Mouse (Mus musculus): ENCODE results near the gene Unk. TPM values are rescaled to one million over a fixed set of nuclear protein-coding genes. Genes with fewer than 3 reads are reported as not detected.

Gene Unk
- polyA plus RNA-seq, 1 experiment from 2014 or later = 19.3 TPM

DNA sequence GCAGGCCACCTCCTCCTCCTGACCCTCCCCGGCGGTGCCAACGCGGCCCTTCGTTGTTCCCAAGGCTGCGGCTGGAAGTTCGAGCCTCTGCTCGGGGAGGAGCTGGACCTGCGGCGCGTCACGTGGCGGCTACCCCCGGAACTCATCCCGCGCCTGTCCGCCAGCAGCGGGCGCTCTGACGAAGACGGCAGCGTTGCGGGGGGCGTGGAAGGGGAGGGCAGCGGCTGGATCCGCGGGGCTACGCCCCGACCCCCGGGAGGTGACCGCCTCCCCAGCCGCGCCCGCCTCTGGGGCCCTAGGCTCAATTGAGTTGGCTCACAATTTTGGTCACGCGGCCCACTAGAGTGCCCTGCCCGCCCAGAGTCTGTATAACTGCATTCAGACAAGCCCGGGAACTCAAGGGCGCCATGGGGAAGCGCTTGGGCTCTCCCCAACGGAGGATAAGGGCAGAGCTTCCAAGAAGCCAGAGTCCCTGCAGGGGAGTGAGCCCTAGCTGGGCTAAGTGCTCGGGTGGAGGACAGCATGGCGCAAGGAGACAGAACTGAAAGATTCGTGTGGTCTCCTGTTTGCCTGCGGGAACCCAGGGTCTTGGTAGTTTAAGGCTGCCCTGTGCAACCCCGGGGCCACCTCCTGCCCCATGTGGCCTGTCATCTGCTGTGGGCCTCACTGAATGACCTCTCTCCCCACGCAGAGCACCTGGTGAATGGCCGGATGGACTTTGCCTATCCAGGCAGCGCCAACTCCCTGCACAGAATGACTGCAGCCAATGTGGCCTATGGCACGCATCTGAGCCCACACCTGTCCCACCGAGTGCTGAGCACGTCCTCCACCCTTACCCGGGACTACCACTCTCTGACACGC, 25.1 kb upstream of the Unk start:
- H3K27me3 ChIP-seq (ENCODE audit: control insufficient read depth, insufficient read depth, low read length) = peaks cover 3% of the 10 kb centered on the region; the same call in 1 of the 2 replicates
- 5% methylated on average over 51 of the region's 54 CpGs for WGBS
- H3K9me3 ChIP-seq (ENCODE audit: control insufficient read depth, low read length) = no peaks in the 10 kb centered on the region
- peaks cover 10 to 17% of the 10 kb centered on the region in 2 experiments for H3K4me1 ChIP-seq (ENCODE audit: control insufficient read depth in 2 of 2, insufficient read depth in 2 of 2, low read length in 2 of 2)
- peak overlapping the region; percentile 81 to 85 for H3K27ac ChIP-seq (replicated peaks in 1 of 2; ENCODE audit: control insufficient read depth in 1 of 2, insufficient read depth in 1 of 2, low read depth in 2 of 2, low read length in 2 of 2)
- H3K9ac ChIP-seq (ENCODE audit: low read length) = peak overlapping the region; percentile 78
- peaks cover 34% of the 10 kb centered on the region for H3K36me3 ChIP-seq (ENCODE audit: control insufficient read depth, insufficient read depth, low read length)
- peak; percentile 52 for ATAC-seq (ENCODE audit: insufficient number of reproducible peaks, insufficient read depth, low FRiP score, low read depth)
- peak overlapping the region; percentile 82 for H3K4me2 ChIP-seq (ENCODE audit: low read length)
- H3K4me3 ChIP-seq (ENCODE audit: control insufficient read depth in 1 of 2, insufficient read depth in 1 of 2, low read depth in 1 of 2, low read length in 2 of 2) = peak overlapping the region; percentile 39 to 42

DNA sequence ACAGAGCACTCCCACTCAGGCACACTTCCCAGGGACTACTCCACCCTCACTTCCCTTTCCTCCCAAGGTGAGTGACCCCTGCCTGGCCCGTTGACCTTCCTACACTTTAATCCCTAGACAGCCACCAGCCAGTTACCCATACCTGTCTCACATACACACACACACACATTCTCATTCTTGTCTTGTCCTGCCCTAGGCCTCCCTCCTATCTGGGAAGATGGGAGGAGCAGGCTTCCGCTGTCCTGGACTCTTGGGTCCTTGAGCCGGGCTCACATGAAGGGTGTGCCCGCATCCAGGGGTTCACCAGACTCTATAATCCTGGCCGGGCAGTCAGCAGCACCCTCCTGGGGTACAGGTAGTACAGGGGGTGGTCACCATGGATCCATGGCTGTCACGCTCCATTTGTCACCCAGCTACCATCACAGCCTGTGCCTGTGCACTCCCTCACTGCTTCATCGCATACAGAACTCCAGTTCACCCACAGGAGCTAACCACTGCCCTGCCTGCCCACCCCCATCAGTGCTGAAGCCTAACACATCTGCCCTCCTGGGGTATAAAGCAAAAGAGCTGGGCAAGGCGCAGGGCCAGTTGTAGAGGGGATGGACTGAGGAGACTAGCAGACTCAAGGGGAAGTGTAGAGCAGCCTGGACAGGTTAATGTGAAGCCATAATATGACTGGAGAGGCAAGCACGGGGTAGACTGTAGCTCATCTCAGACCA, 24.3 kb upstream of the Unk start:
- peak overlapping the region in 1 of 2 experiments; percentile 42; a peak in 3 of 4 replicates for H3K4me3 ChIP-seq (ENCODE audit: control insufficient read depth in 1 of 2, insufficient read depth in 1 of 2, low read depth in 1 of 2, low read length in 2 of 2)

DNA sequence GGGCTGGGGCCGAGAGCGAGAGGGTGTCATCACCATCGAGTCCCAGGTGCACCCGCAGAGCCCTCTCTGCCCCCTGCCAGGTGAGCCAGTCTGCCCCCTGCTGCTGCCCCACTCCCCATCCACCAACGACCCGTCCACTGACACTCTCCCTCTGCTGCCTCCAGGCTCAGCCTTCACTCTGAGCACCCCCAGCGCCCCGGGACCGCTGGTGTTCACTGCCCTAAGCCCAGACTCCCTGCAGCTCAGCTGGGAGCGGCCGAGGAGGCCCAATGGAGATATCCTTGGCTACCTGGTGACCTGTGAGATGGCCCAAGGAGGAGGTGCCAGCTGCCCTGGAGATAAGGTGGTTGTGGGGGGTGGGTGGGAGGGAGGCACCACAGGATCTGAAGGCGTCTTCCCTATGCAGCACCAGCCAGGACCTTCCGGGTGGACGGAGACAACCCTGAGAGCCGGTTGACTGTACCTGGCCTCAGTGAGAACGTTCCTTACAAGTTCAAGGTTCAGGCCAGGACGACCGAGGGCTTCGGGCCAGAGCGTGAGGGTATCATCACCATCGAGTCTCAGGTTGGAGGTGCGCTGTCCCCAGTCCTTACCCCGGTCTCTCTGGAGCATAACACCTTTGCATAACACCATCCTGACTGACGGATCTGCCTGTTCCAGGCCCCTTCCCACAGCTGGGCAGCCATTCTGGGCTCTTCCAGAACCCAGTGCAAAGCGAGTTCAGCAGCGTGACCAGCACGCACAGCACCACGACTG, 22.8 kb upstream of the Unk start:
- Histone ChIP-seq H3K9ac (ENCODE audit: low read length) (no peak overlapping the region), H3K36me3 (ENCODE audit: control insufficient read depth, insufficient read depth, low read length) (peaks cover 42% of the 10 kb centered on the region), H3K27ac (replicated peaks in 1 of 2; ENCODE audit: control insufficient read depth in 1 of 2, insufficient read depth in 1 of 2, low read depth in 2 of 2, low read length in 2 of 2) (no peak overlapping the region), H3K9me3 (ENCODE audit: control insufficient read depth, low read length) (no peaks in the 10 kb centered on the region), H3K4me2 (ENCODE audit: low read length) (no peak overlapping the region), H3K27me3 (ENCODE audit: control insufficient read depth, insufficient read depth, low read length) (no peaks in the 10 kb centered on the region), H3K4me3 (ENCODE audit: control insufficient read depth in 1 of 2, insufficient read depth in 1 of 2, low read depth in 1 of 2, low read length in 2 of 2) (no peak overlapping the region), H3K4me1 (ENCODE audit: control insufficient read depth in 2 of 2, insufficient read depth in 2 of 2, low read length in 2 of 2) (peaks cover 15 to 24% of the 10 kb centered on the region in 2 experiments)
- no peak for ATAC-seq (ENCODE audit: insufficient number of reproducible peaks, insufficient read depth, low FRiP score, low read depth)
- WGBS = 87% methylated on average over 28 of the region's 28 CpGs

More for the DNA sequence above, 24.3 kb upstream of the Unk start:
- Histone ChIP-seq H3K9me3 (ENCODE audit: control insufficient read depth, low read length) (no peaks in the 10 kb centered on the region), H3K4me2 (ENCODE audit: low read length) (peak overlapping the region; percentile 82), H3K27ac (replicated peaks in 1 of 2; ENCODE audit: control insufficient read depth in 1 of 2, insufficient read depth in 1 of 2, low read depth in 2 of 2, low read length in 2 of 2) (peak overlapping the region; percentile 81 to 85; a peak in 3 of 4 replicates), H3K27me3 (ENCODE audit: control insufficient read depth, insufficient read depth, low read length) (no peaks in the 10 kb centered on the region), H3K4me1 (ENCODE audit: control insufficient read depth in 2 of 2, insufficient read depth in 2 of 2, low read length in 2 of 2) (peaks cover 10 to 17% of the 10 kb centered on the region in 2 experiments), H3K36me3 (ENCODE audit: control insufficient read depth, insufficient read depth, low read length) (peaks cover 42% of the 10 kb centered on the region), H3K9ac (ENCODE audit: low read length) (peak overlapping the region; percentile 78)
- ATAC-seq (ENCODE audit: insufficient number of reproducible peaks, insufficient read depth, low FRiP score, low read depth) = no peak
- 60% methylated on average over 9 of the region's 9 CpGs for WGBS

DNA sequence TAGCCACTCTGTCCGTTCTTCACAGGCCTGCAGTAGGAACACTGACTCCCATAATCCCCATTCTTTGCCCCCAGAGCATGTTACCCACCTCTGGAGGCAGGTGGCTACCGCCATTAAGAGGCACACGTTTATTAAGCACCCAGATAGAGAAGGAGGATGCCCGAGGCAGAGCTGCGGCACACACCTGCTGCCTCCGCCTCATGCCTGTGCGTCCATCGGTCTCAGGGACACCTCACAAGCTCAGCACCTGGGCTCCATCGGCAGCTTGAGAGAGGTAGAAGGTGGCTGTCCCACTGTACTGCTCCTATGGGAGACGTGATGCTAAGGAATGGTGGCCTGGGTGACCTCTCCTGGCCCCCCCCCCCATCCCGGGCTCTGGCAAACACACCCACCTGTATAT, 21.7 kb upstream of the Unk start:
- Histone ChIP-seq H3K27ac (replicated peaks in 1 of 2; ENCODE audit: control insufficient read depth in 1 of 2, insufficient read depth in 1 of 2, low read depth in 2 of 2, low read length in 2 of 2) (no peak overlapping the region), H3K9ac (ENCODE audit: low read length) (no peak overlapping the region), H3K9me3 (ENCODE audit: control insufficient read depth, low read length) (no peaks in the 10 kb centered on the region), H3K4me1 (ENCODE audit: control insufficient read depth in 2 of 2, insufficient read depth in 2 of 2, low read length in 2 of 2) (peaks cover 19 to 24% of the 10 kb centered on the region in 2 experiments), H3K36me3 (ENCODE audit: control insufficient read depth, insufficient read depth, low read length) (peaks cover 42% of the 10 kb centered on the region), H3K4me2 (ENCODE audit: low read length) (no peak overlapping the region), H3K4me3 (ENCODE audit: control insufficient read depth in 1 of 2, insufficient read depth in 1 of 2, low read depth in 1 of 2, low read length in 2 of 2) (no peak overlapping the region), H3K27me3 (ENCODE audit: control insufficient read depth, insufficient read depth, low read length) (no peaks in the 10 kb centered on the region)
- no peak for ATAC-seq (ENCODE audit: insufficient number of reproducible peaks, insufficient read depth, low FRiP score, low read depth)
- whole genome bisulfite sequencing = 90% methylated on average over 11 of the region's 11 CpGs

DNA sequence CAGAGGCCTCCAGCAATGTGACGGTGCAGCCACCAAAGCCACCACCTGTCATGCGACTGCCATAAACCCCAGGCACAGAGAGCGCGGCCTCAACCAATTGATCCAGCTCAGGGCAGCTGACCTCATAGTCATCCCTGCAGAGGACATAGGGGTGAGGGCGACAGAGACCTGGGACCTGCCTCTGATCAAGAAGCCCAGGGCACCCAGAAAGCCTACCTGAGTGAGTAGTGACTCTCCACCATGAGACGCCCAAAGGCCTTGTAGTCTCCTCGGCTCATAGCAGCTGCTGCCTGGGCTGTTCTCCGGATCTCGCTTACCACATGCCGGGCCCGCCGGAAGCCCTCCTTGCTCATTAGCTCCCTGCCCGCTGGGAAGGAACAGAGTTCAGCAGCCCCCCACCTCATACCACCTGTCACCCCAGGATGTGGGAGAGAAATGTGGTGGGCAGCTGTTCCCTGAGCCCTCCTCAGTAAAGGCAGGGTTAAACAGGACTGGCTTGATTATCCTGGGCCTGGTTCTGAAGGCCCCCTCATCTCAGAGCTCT, 21.2 kb upstream of the Unk start:
- no peaks in the 10 kb centered on the region for H3K9me3 ChIP-seq (ENCODE audit: control insufficient read depth, low read length)
- 95% methylated on average over 13 of the region's 13 CpGs for WGBS
- H3K4me3 ChIP-seq (ENCODE audit: control insufficient read depth in 1 of 2, insufficient read depth in 1 of 2, low read depth in 1 of 2, low read length in 2 of 2) = no peak overlapping the region
- H3K36me3 ChIP-seq (ENCODE audit: control insufficient read depth, insufficient read depth, low read length) = peaks cover 42% of the 10 kb centered on the region
- H3K4me2 ChIP-seq (ENCODE audit: low read length) = no peak overlapping the region
- H3K27ac ChIP-seq (replicated peaks in 1 of 2; ENCODE audit: control insufficient read depth in 1 of 2, insufficient read depth in 1 of 2, low read depth in 2 of 2, low read length in 2 of 2) = no peak overlapping the region
- no peaks in the 10 kb centered on the region for H3K27me3 ChIP-seq (ENCODE audit: control insufficient read depth, insufficient read depth, low read length)
- peaks cover 19 to 24% of the 10 kb centered on the region in 2 experiments for H3K4me1 ChIP-seq (ENCODE audit: control insufficient read depth in 2 of 2, insufficient read depth in 2 of 2, low read length in 2 of 2)
- no peak overlapping the region for H3K9ac ChIP-seq (ENCODE audit: low read length)
- ATAC-seq (ENCODE audit: insufficient number of reproducible peaks, insufficient read depth, low FRiP score, low read depth) = no peak

DNA sequence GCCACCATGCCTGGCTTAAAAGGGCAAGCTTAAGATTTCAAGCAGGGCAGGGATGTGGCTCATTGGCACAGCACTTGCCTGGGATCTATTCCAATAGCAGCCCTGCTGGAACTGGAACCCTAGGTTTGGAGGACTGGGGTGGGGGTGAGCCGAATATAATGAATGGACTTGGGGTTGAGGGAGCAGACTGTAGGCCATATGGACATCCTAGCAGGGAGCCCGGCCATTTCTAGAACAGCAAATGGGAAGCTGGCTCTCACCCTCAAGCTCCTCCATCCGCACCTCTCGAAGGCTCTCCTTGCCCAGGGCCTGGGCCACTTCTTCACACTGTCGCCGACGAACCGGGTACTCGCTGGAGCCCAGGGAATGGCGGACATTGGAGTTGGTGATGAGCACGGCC, 20.5 kb upstream of the Unk start:
- Histone ChIP-seq H3K4me1 (ENCODE audit: control insufficient read depth in 2 of 2, insufficient read depth in 2 of 2, low read length in 2 of 2) (peaks cover 17 to 20% of the 10 kb centered on the region in 2 experiments), H3K9ac (ENCODE audit: low read length) (no peak overlapping the region), H3K27ac (replicated peaks in 1 of 2; ENCODE audit: control insufficient read depth in 1 of 2, insufficient read depth in 1 of 2, low read depth in 2 of 2, low read length in 2 of 2) (no peak overlapping the region), H3K4me2 (ENCODE audit: low read length) (no peak overlapping the region), H3K4me3 (ENCODE audit: control insufficient read depth in 1 of 2, insufficient read depth in 1 of 2, low read depth in 1 of 2, low read length in 2 of 2) (no peak overlapping the region), H3K27me3 (ENCODE audit: control insufficient read depth, insufficient read depth, low read length) (no peaks in the 10 kb centered on the region), H3K36me3 (ENCODE audit: control insufficient read depth, insufficient read depth, low read length) (peaks cover 42% of the 10 kb centered on the region), H3K9me3 (ENCODE audit: control insufficient read depth, low read length) (no peaks in the 10 kb centered on the region)
- ATAC-seq (ENCODE audit: insufficient number of reproducible peaks, insufficient read depth, low FRiP score, low read depth) = no peak
- 93% methylated on average over 11 of the region's 11 CpGs for WGBS

DNA sequence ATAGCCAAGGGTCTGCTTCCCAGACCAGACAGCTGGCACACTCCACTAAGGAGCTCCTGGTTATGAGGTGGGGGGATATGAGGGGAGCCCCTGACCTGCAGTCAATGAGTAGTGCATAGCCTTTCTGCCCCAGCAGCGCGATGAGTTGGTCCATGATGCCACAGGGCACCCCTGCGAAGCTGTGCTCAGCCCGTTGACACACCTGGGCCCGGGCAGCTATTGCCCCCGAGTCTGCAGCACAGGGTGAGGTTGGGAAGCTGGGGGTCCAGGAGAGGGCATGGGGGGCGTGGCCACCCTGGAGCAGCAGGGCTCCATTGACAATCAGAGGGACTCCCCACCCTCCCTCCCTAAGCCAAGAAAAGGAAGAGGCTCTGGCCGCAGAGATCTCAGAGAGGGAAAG, 20.0 kb upstream of the Unk start:
- Histone ChIP-seq H3K27ac (replicated peaks in 1 of 2; ENCODE audit: control insufficient read depth in 1 of 2, insufficient read depth in 1 of 2, low read depth in 2 of 2, low read length in 2 of 2) (no peak overlapping the region), H3K9ac (ENCODE audit: low read length) (no peak overlapping the region), H3K27me3 (ENCODE audit: control insufficient read depth, insufficient read depth, low read length) (no peaks in the 10 kb centered on the region), H3K4me1 (ENCODE audit: control insufficient read depth in 2 of 2, insufficient read depth in 2 of 2, low read length in 2 of 2) (peaks cover 15 to 16% of the 10 kb centered on the region in 2 experiments), H3K36me3 (ENCODE audit: control insufficient read depth, insufficient read depth, low read length) (peaks cover 42% of the 10 kb centered on the region), H3K4me2 (ENCODE audit: low read length) (no peak overlapping the region), H3K9me3 (ENCODE audit: control insufficient read depth, low read length) (no peaks in the 10 kb centered on the region), H3K4me3 (ENCODE audit: control insufficient read depth in 1 of 2, insufficient read depth in 1 of 2, low read depth in 1 of 2, low read length in 2 of 2) (no peak overlapping the region)
- ATAC-seq (ENCODE audit: insufficient number of reproducible peaks, insufficient read depth, low FRiP score, low read depth) = no peak
- 95% methylated on average over 8 of the region's 8 CpGs for WGBS
